Mouse (Mus musculus): ENCODE results near the gene Tlr9. TPM values are rescaled to one million over a fixed set of nuclear protein-coding genes. Genes with fewer than 3 reads are reported as not detected.

The Tlr9 gene
- total RNA-seq, 2 experiments from 2014 or later, result 0.82 to 1.1 TPM

- intact Hi-C loops (cut with DNase I), result no loop called here
These were observed 596 bp downstream of the Tlr9 start for GRCm38 (mm10) chr9:106222994-106223393.

DNA sequence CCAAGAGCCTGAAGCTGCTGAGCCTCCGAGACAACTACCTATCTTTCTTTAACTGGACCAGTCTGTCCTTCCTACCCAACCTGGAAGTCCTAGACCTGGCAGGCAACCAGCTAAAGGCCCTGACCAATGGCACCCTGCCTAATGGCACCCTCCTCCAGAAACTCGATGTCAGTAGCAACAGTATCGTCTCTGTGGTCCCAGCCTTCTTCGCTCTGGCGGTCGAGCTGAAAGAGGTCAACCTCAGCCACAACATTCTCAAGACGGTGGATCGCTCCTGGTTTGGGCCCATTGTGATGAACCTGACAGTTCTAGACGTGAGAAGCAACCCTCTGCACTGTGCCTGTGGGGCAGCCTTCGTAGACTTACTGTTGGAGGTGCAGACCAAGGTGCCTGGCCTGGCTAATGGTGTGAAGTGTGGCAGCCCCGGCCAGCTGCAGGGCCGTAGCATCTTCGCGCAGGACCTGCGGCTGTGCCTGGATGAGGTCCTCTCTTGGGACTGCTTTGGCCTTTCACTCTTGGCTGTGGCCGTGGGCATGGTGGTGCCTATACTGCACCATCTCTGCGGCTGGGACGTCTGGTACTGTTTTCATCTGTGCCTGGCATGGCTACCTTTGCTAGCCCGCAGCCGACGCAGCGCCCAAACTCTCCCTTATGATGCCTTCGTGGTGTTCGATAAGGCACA, 3.2 kb downstream of the Tlr9 start:
- TF ChIP-seq CTCF (IDR thresholded peaks at IDR 0.05), result no peak
- intact Hi-C loops (cut with DNase I), result loop anchor here (5.0 kb wide), 1 partner anchor 57 kb away; the partner anchor contains the start of gene Poc1a
- peak overlapping the region; percentile 43 for H3K4me3 ChIP-seq
- peak overlapping the region; percentile 16 for H3K27ac ChIP-seq
- no peak for DNase-seq (ENCODE audit: extremely low spot score in 1 of 2, low spot score in 2 of 2)

More at GRCm38 (mm10) chr9:106222994-106223393, 596 bp downstream of the Tlr9 start:
- Histone ChIP-seq H3K27ac (no peak overlapping the region), H3K4me3 (no peak overlapping the region)
- TF ChIP-seq CTCF (IDR thresholded peaks at IDR 0.05), result no peak
- no peak for DNase-seq (ENCODE audit: extremely low spot score in 1 of 2, low spot score in 2 of 2)

DNA sequence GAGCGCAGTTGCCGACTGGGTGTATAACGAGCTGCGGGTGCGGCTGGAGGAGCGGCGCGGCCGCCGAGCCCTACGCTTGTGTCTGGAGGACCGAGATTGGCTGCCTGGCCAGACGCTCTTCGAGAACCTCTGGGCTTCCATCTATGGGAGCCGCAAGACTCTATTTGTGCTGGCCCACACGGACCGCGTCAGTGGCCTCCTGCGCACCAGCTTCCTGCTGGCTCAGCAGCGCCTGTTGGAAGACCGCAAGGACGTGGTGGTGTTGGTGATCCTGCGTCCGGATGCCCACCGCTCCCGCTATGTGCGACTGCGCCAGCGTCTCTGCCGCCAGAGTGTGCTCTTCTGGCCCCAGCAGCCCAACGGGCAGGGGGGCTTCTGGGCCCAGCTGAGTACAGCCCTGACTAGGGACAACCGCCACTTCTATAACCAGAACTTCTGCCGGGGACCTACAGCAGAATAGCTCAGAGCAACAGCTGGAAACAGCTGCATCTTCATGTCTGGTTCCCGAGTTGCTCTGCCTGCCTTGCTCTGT, 3.8 kb downstream of the Tlr9 start:
- peak overlapping the region; percentile 16 for H3K27ac ChIP-seq
- DNase-seq (ENCODE audit: extremely low spot score in 1 of 2, low spot score in 2 of 2), result peak in 1 of 2 experiments; percentile 55
- peak; percentile 37 for TF ChIP-seq CTCF (IDR thresholded peaks at IDR 0.05)
- H3K4me3 ChIP-seq, result peak overlapping the region; percentile 43
- intact Hi-C loops (cut with DNase I), result loop anchor here (5.0 kb wide), 1 partner anchor 56 kb away; the partner anchor contains the start of gene Poc1a

DNA sequence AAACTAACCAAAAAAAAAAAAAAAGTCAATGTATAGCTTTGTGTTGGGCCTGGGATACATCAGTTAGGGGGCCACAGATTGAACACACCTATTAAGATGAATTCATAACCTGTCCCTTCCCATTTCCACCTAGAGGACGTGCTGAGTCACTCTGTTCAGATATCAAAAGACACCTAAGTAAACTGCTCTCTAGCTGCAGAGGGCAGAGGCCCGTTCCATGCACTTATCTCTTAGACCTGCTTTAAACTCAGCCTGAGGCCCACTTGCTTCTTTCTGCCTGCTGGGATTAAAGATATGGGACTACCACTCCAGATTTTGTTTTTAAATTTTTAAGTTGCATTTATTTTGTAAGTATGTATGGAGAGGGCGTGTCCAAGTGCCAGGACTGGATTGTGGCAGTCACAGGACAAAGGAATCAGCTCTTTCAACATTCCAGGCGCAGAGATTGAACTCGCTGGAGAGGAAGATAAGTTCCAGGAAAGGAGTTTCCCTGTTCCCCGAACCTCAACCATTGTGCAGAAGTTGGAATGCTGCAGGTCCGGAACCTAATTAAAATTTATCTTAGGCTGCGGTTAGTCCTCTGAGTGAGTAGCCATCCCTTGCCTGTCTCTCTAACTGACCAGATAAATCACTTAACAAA, 5.5 kb downstream of the Tlr9 start:
- TF ChIP-seq CTCF (IDR thresholded peaks at IDR 0.05), result no peak
- intact Hi-C loops (cut with DNase I), result loop anchor here (5.0 kb wide), 1 partner anchor 54 kb away; the partner anchor contains the start of gene Poc1a
- H3K27ac ChIP-seq, result no peak overlapping the region
- no peak overlapping the region for H3K4me3 ChIP-seq
- no peak for DNase-seq (ENCODE audit: extremely low spot score in 1 of 2, low spot score in 2 of 2)

- intact Hi-C loops (cut with DNase I), result no loop called here
- Histone ChIP-seq H3K4me3 (no peak overlapping the region), H3K27ac (no peak overlapping the region)
- no peak for TF ChIP-seq CTCF (IDR thresholded peaks at IDR 0.05)
- no peak for DNase-seq (ENCODE audit: extremely low spot score in 1 of 2, low spot score in 2 of 2)
These were observed 7.8 kb downstream of the Tlr9 start for GRCm38 (mm10) chr9:106230051-106230733.

GRCm38 (mm10) chr9:106230734-106231106, 8.3 kb downstream of the Tlr9 start:
- DNase-seq (ENCODE audit: extremely low spot score in 1 of 2, low spot score in 2 of 2), result no peak
- intact Hi-C loops (cut with DNase I), result no loop called here
- TF ChIP-seq CTCF (IDR thresholded peaks at IDR 0.05), result peak; percentile 55
- Histone ChIP-seq H3K27ac (no peak overlapping the region), H3K4me3 (no peak overlapping the region)

DNA sequence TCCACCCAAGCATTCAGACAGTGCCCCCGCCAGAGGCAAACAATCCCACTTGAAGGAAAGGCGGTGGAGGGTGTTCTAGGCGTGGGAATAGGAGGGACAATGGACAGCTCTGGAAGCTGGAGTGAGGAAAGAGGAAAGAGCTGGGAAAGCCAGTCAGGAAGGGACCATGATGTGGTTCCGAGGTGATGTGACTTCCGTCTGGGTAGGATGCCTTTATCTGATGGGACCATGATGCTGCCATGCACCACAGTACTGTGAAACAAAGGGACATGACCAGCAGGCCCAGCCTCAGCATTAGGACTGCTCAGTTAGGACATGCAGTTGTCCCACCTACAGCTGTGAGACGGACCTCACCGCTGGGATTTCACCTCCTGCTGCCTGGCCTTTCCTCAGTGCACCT, 8.8 kb downstream of the Tlr9 start:
- no peak overlapping the region for H3K4me3 ChIP-seq
- no peak overlapping the region for H3K27ac ChIP-seq
- intact Hi-C loops (cut with DNase I), result no loop called here
- TF ChIP-seq CTCF (IDR thresholded peaks at IDR 0.05), result no peak
- no peak for DNase-seq (ENCODE audit: extremely low spot score in 1 of 2, low spot score in 2 of 2)

GRCm38 (mm10) chr9:106231816-106232215, 9.4 kb downstream of the Tlr9 start:
- intact Hi-C loops (cut with DNase I), result no loop called here
- TF ChIP-seq CTCF (IDR thresholded peaks at IDR 0.05), result no peak; the same call in 1 of the 2 replicates
- no peak for DNase-seq (ENCODE audit: extremely low spot score in 1 of 2, low spot score in 2 of 2)
- Histone ChIP-seq H3K27ac (no peak overlapping the region), H3K4me3 (no peak overlapping the region)

GRCm38 (mm10) chr9:106232956-106233355, 10.6 kb downstream of the Tlr9 start:
- no peak for TF ChIP-seq CTCF (IDR thresholded peaks at IDR 0.05)
- no peak for DNase-seq (ENCODE audit: extremely low spot score in 1 of 2, low spot score in 2 of 2)
- H3K4me3 ChIP-seq, result no peak overlapping the region
- intact Hi-C loops (cut with DNase I), result no loop called here
- no peak overlapping the region for H3K27ac ChIP-seq

- Histone ChIP-seq H3K27ac (no peak overlapping the region), H3K4me3 (no peak overlapping the region)
- TF ChIP-seq CTCF (IDR thresholded peaks at IDR 0.05), result no peak
- intact Hi-C loops (cut with DNase I), result no loop called here
- DNase-seq (ENCODE audit: extremely low spot score in 1 of 2, low spot score in 2 of 2), result no peak
These were observed 11.6 kb downstream of the Tlr9 start for GRCm38 (mm10) chr9:106233953-106234352.

DNA sequence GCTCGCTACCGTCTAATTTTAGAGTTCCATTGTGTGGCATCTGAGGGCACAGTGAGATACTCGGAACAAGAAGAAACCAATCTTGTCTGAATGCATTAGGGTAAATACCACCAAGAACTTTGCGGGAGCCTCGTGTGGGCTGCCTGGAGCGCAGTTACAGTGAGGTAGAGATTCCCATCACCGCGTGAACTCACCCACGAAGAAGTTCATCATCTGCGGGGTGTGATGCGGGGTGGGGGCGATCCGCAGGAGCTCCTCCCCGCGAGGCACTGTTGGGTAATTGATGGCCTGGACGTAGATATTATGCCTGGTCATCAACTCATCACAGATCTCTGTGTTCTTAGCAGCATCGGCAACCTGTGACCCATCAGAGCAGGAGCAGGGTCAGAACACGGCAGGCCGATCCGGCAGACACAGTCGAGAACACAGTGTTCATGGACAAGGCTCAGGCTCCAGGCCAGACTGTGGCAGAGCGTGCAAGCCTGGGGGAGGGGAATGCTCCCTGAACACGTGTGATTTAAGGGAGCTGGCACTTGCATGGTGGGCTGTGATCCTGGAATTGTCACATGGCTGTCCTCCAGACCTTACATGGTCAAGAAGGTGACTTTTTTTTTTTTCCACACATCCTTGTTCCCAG, 12.9 kb downstream of the Tlr9 start:
- no peak overlapping the region for H3K4me3 ChIP-seq
- H3K27ac ChIP-seq, result peak overlapping the region; percentile 13
- TF ChIP-seq CTCF (IDR thresholded peaks at IDR 0.05), result no peak
- intact Hi-C loops (cut with DNase I), result no loop called here
- no peak for DNase-seq (ENCODE audit: extremely low spot score in 1 of 2, low spot score in 2 of 2)
